Mouse (Mus musculus) myocyte (in vitro differentiated cells): ENCODE measurements around the gene Kndc1.

Experiments used
- E2F4 ChIP-seq: IDR thresholded peaks from one replicate; pipeline ENCODE4 v1.6.1; 2011; ENCODE audit warnings: mild to moderate bottlenecking, control low read depth, moderate library complexity; ENCODE audit not compliant: insufficient read depth
- POLR2A ChIP-seq: IDR thresholded peaks from one replicate; pipeline ENCODE4 v1.6.1; 2011; ENCODE audit warnings: low read depth, mild to moderate bottlenecking, control low read depth, moderate library complexity; ENCODE audit not compliant: insufficient read length
- TCF3 ChIP-seq: IDR thresholded peaks from one replicate; pipeline ENCODE4 v1.6.1; 2011; ENCODE audit warnings: low read depth, control low read depth; ENCODE audit not compliant: insufficient read length
- USF1 ChIP-seq: IDR thresholded peaks from one replicate; pipeline ENCODE4 v1.6.1; 2011; ENCODE audit warnings: low read depth, mild to moderate bottlenecking, control low read depth, moderate library complexity

DNA sequence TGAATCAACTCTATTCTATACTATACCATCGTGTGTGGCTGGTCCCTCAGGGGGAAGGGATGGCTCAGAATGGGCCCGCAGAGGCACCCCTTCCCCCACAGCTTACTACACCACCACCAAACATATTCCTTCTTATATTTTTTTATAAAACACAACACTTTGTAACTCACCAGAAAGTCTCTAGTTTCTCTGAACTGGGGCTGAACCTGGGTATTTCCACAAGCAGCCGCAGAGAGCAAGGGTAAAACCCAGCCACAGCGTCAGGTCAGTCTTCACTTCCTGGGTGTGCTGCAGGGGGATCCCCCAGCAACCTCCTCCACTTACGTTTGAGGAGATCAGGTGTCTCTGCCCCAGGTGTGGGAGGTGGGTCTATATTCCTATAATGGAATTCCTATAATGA, 73.9 kb downstream of the Kndc1 start:
- TF ChIP-seq TCF3 (no peak), POLR2A (no peak), E2F4 (no peak), USF1 (no peak)
